Mouse (Mus musculus) cerebral cortex, adult 2 months (tissue): ENCODE results near the gene Gm364.

ENCODE experiments used
- WGBS: fragments of 180-500 bp; shearing (Covaris S2); methylation state at CpG from one replicate; pipeline ENCODE4 v1.1.7; 2018; 5-methylcytosine and 5-hydroxymethylcytosine counted together

Gene Gm364

DNA sequence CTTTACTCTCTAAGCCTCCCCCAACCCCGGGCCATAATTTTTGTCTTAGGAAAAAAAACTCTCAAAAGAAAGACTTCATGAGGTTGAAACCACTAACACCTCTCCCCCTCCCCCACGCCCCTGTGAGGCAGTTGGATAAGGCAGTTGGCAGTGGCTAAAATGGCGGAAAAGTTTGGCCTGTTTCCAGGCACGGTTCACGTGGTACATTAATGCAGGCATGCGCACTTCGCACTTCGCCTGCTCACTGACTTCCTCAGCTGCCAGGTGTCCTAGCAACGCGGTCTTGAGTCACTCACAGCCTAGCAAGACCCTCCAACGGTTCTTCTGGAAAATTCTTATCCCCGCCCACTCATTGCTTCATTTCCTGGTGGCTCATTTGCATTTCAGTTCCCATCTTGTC, at the start of gene Gm364:
Gene Gm364, plus strand, starts transcription at position 386 of the 400 bp plus-strand sequence.
- WGBS, result 88% methylated on average over 12 of the region's 12 CpGs

DNA sequence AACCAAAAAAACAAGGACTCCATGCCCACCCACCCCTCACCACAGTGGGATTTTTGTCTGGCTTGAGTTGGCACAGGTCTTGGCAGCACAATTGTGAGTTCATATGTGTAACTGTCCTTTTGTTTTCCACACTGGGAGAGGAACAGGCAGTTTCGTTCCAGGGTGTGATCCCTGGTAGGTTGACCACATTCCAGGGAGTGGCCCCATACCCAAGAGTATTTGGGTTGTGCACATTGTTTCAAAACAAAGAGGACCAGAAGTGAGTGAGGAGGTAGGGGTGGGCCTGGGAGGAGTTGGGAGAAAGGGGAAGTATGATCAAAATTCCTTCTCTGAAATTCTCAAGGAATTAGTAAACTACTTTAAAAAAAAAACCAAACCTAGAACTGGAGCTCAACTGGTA, 49.6 kb upstream of the Gm364 start:
- 70% methylated on average over 1 of the region's 1 CpGs for WGBS

- 82% methylated on average over 2 of the region's 2 CpGs for WGBS
Measured at GRCm38 (mm10) chrX:57364891-57365569, 43.9 kb upstream of the Gm364 start.

- WGBS, result 71% methylated on average over 4 of the region's 4 CpGs
Measured at GRCm38 (mm10) chrX:57372965-57373364, 36.0 kb upstream of the Gm364 start.

GRCm38 (mm10) chrX:57373543-57373942, 35.4 kb upstream of the Gm364 start:
- WGBS, result 84% methylated on average over 2 of the region's 2 CpGs

GRCm38 (mm10) chrX:57374029-57374428, 34.9 kb upstream of the Gm364 start:
- WGBS, result 64% methylated on average over 2 of the region's 2 CpGs

DNA sequence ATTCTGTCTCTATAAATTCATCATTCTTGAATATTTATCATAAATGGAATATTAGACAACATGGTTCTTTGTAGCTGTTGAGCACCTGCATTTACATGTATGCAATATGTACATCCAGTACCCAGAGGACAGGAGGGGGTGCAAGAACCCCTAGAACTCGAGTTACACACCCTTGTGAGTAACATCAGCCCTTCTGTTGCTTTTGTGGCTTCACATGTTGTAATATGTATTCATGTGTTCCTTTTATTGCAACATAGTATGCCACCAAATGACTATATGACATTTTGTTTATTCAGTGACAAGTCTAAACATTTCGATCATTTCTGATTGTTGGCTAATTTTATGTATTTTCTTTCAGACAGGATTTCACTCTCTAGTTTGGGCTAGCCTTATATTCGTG, 31.9 kb upstream of the Gm364 start:
- 86% methylated on average over 3 of the region's 3 CpGs for WGBS

DNA sequence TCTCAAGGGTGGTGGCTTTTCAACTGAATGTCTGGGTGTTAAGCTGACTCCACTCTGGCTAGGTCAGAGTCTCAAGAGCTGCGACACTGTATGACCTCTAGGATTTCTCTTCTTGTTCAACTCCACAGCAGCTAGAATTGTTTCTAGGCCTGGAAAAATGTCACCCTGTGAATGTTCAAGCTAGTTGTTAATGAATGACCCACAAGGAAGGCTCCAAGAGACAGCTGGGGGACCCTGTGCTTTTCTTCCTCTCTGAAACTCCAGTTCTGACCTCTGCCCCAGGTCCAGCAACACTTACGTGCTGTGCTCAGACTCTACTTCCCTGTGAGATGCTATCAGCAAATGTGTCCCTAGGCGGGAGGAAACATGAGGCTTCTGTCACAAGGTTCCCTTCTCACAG, 30.4 kb upstream of the Gm364 start:
- WGBS, result 87% methylated on average over 3 of the region's 3 CpGs

GRCm38 (mm10) chrX:57380915-57381314, 28.0 kb upstream of the Gm364 start:
- WGBS, result 38% methylated on average over 5 of the region's 5 CpGs

DNA sequence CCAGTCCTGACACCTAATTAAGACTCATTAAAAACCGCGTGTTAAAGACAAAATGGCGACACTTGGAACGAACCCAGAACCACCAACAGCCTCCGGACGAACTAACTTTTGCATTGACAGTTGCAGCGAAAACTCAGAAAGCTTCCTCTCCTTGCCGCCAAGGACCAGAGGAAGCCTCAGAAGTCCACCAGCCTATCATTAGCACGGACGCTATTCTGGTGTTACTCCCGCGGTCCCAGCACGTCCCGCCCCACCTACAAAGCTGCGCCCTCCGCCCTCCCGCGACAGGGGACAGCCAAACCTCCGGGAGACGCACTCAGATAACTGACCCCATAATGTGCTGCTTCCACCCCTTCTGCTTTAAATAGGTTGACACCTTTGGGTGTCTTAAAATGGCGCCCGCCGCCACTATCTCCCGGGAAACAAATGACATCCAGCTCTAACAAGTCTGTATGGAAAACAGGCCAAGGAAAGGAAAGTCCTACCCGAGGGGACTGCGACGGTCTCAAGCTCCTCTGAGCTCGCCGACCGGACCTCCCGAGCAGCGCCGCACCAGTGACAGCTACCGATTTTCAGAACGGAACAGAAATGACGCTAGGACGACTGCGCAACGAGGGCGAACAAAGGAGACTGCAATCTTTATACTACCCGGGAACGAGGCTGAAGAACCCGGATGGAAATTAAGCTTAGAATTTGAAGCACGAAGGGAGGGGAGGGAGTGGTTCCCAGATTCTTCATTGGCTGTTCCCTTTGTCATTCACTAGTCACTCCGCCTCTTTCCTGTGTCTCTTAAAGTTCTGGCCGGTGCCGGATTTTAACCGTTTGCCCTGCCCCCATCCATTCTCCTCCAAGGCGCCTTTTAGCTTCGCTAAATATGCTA, 16.3 kb upstream of the Gm364 start, which contains the start of gene Rbmx:
Gene Rbmx, minus strand, starts transcription at position 670 of the 880 bp plus-strand sequence.
- 1% methylated on average over 50 of the region's 50 CpGs for WGBS

DNA sequence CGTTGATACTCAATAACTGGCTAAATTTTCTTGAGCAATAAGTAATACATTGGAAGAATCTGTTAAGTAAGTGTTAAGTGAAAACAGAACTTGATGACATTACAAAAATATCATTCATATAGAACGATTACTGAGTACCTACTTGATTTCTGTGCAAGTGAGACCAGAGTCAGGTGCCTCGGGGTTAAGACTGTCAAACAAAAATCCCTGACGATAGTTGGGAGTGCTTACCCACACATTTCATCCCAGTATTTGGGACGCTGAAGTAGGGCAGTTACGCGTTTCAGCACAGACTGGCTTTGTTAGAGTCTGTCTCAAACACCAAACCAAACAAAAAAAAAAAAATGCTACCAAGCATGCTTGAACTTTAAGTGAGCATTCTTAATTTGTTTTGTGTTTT, 15.5 kb upstream of the Gm364 start:
- 10% methylated on average over 7 of the region's 7 CpGs for WGBS

GRCm38 (mm10) chrX:57401388-57401787, 7.6 kb upstream of the Gm364 start:
- WGBS, result 91% methylated on average over 1 of the region's 1 CpGs

- WGBS, result 4% methylated on average over 2 of the region's 2 CpGs
Measured at GRCm38 (mm10) chrX:57431610-57432009, 22.7 kb downstream of the Gm364 start.

DNA sequence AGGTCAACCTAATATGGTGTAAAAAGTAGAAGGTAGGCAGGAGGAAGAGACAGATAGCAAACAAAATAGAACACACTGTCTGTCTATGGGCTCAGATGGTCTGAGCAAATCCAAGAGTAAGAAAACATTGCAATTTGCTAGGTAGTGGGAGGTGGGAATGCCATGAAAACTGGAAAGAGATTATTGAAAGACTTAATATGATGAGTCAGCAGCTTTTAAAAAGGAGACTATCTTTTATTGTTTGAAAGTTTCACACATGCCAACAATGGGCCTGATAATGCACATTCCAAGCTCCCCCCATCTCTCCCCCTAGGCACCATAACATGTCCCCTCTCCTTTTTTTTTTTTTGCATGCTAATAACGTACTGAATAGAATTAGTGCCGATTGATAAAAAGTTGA, 24.9 kb downstream of the Gm364 start:
- 89% methylated on average over 2 of the region's 2 CpGs for WGBS

- WGBS, result 2% methylated on average over 23 of the region's 28 CpGs
Measured at GRCm38 (mm10) chrX:57503634-57504033, 94.7 kb downstream of the Gm364 start, which contains the start of gene Gpr101. Gene Gpr101, minus strand, starts transcription at chrX:57503757.

DNA sequence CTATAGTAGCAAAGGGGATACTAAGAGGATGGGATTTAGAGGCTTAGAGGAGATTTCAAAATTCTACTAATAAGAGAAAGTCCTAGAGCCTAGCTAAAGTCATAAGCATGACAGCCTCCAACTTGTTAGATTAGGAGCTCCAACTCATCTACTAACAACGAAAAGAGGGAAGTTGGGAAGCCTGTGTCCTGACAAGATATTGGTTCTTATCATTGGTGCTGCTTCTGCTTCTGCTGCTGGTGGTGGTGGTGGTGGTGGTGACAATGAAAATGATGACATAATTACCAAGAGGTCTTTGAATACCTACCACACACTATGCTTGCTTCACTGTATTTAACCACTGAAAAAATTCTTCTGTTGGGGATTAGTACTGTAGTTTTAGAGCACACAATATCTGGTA, 97.3 kb downstream of the Gm364 start:
- WGBS, result 84% methylated on average over 1 of the region's 1 CpGs

DNA sequence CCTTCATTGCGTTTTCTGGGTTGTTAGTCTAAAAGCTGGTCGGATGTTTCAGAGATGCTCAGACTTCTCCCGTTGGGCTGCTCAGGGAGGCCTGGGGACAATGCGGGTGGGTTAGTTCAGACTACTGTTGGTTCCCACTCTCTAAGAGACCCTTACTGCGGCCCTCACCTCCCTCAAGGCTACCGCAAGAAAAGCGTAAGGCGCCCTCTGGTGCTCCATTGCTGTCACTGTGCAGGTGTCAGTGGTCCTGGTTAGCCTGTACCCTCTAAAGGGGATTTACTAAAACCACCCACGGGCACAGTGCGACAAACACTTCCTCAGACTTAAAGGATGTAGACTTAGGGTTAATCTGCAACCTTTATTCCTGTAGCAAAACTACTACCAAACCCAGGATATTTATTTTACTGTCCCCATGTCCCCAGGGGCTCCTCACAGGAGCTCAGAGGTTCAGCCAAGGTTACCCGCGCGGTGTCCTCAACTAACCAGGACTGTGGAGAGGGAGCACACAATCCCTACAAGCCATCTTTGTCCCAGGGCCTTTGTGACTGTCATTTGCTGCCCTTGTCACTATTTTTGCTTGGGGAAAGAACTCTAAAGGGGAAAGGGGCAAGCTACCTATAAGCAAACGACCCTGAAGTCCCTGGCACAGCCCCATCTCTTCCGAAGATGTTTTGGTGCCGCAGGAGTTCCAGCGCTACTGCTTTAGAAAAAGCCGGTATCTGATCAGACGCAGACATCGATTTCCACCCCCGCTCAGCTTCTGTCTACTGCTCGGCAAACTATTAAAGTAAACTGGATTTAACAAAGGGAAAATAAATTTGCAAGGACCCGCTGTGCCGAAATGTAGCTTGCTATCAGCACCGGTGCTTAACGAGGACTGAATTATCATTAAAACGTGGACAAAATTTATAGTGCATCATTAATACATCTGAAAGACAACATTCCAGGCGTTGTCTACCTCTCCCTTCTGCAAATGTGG, 112.5 kb downstream of the Gm364 start:
- 21% methylated on average over 28 of the region's 28 CpGs for WGBS
